ENCODE assay signal across 17 mouse cellular contexts in the genomic region with DNA sequence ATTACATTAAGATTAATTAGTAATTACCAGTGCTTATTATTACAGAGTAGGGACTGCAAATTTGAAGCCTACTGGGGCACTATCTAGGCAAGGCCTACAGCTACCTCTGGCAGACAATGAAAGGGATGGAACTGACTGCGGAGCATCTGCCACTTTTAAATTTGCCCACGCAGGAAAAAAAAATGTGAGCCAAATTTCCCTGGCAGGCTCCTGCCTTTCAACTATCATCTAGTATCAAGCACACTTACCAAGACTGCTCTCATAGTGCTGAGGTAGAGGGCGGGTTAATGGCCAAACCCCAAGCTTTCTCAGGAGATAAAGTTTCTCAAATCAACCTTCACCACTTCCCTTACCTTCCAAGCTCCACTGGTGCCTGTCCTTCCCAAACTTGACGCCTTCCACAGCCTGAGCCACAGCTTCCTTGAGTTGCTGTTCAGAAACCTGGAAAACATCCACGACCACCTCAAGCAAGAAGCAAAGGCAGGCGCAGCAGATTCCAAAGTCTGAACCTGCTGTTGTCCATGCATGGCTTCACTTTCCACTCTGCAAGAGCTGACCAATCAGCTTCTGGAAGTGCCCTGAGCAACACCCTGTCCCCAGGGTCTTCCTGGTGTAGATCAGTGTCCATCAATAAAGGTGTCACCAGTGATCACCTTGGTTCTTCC. TPM values are rescaled to one million over a fixed set of nuclear protein-coding genes. Genes with fewer than 3 reads are reported as not detected.
A peak's percentile ranks its signal among the peaks of the same experiment; 100 is the strongest.
DNase-seq lines count a peak whose midpoint lies in the region; ATAC-seq and TF ChIP-seq lines count a peak whose summit lies in the region.
"Had no signal": no experiment of that assay in that cellular context is flagged by ENCODE, and none has a peak within 500 bp of the region (broad histone marks: within the 10 kb centered on the region; RNA-seq: fewer than 3 reads in every experiment).

No protein-coding gene starts in this region.

- H3K4me3 ChIP-seq in heart, embryonic 11.5 days (ENCODE audit: low read depth, low read length): no peak overlapping the region
- H3K4me3 ChIP-seq in lung, postnatal 0 days (ENCODE audit: low read depth, low read length): no peak overlapping the region
- H3K4me3 ChIP-seq: heart, embryonic 13.5 days; limb, embryonic 10.5 days; liver, embryonic 13.5 days; neural tube, embryonic 15.5 days had no signal

- H3K27me3 ChIP-seq in heart, embryonic 11.5 days (ENCODE audit: control insufficient read depth, insufficient read depth, low read length): no peaks in the 10 kb centered on the region
- no peaks in the 10 kb centered on the region for H3K27me3 ChIP-seq in lung, postnatal 0 days (replicated peaks; ENCODE audit: insufficient read depth, low read length)
- H3K27me3 ChIP-seq: heart, embryonic 13.5 days; liver, embryonic 13.5 days; neural tube, embryonic 15.5 days had no signal

- no peak for TF ChIP-seq EP300 in lung, postnatal 0 days (IDR thresholded peaks at IDR 0.05)

- no peak for TF ChIP-seq CTCF in lung, postnatal 0 days (IDR thresholded peaks at IDR 0.05)

- no peaks in the 10 kb centered on the region for H3K4me1 ChIP-seq in heart, embryonic 11.5 days (ENCODE audit: control insufficient read depth, insufficient read depth, low read length)
- no peaks in the 10 kb centered on the region for H3K4me1 ChIP-seq in lung, postnatal 0 days (ENCODE audit: insufficient read depth, low read depth, low read length)
- H3K4me1 ChIP-seq: heart, embryonic 13.5 days; limb, embryonic 10.5 days; liver, embryonic 13.5 days; neural tube, embryonic 15.5 days had no signal

- H3K27ac ChIP-seq in heart, embryonic 11.5 days (ENCODE audit: low read depth, low read length): no peak overlapping the region
- no peak overlapping the region for H3K27ac ChIP-seq in lung, postnatal 0 days (ENCODE audit: low read length)
- H3K27ac ChIP-seq: heart, embryonic 13.5 days; hindbrain, embryonic 14.5 days; limb, embryonic 10.5 days; liver, embryonic 13.5 days; neural tube, embryonic 15.5 days had no signal

- H3K9ac ChIP-seq in heart, embryonic 11.5 days (ENCODE audit: low read depth, low read length): no peak overlapping the region
- H3K9ac ChIP-seq in lung, postnatal 0 days (replicated peaks; ENCODE audit: low read depth): no peak overlapping the region
- H3K9ac ChIP-seq: heart, embryonic 13.5 days; hindbrain, embryonic 14.5 days; liver, embryonic 13.5 days; neural tube, embryonic 15.5 days had no signal

- 76% methylated on average over 6 of the region's 6 CpGs for WGBS in heart, embryonic 11.5 days (ENCODE audit: insufficient replicate concordance)
- 87% methylated on average over 6 of the region's 6 CpGs for WGBS in lung, postnatal 0 days

- H3K9me3 ChIP-seq in heart, embryonic 11.5 days (replicated peaks; ENCODE audit: control insufficient read depth, low read length): no peaks in the 10 kb centered on the region
- H3K9me3 ChIP-seq in lung, postnatal 0 days (ENCODE audit: low read length): no peaks in the 10 kb centered on the region
- H3K9me3 ChIP-seq: heart, embryonic 13.5 days; limb, embryonic 10.5 days; liver, embryonic 13.5 days; neural tube, embryonic 15.5 days had no signal

- intact Hi-C loops in left cerebral cortex, postnatal 14 days (cut with DNase I): no loop called here
- intact Hi-C loops in left cerebral cortex, postnatal 10 days (cut with DNase I): loop anchor here (10.0 kb wide), 2 partner anchors 142 to 422 kb away; partner anchors contain the start of gene Cemip

- no peak overlapping the region for H3K4me2 ChIP-seq in heart, embryonic 11.5 days
- no peak overlapping the region for H3K4me2 ChIP-seq in lung, postnatal 0 days (replicated peaks; ENCODE audit: low read depth, low read length)
- H3K4me2 ChIP-seq: heart, embryonic 13.5 days; hindbrain, embryonic 14.5 days; liver, embryonic 13.5 days; neural tube, embryonic 15.5 days had no signal

- peak; percentile 25 to 38 for DNase-seq in left cerebral cortex, postnatal 14 days (ENCODE audit: low spot score in 2 of 2)
- DNase-seq in left cerebral cortex, postnatal 10 days (ENCODE audit: extremely low spot score in 1 of 2, low spot score in 2 of 2): no peak
- peak; percentile 63 for DNase-seq in cerebellum, adult 9-11 months
- peak; percentile 34 to 69 for DNase-seq in kidney, postnatal 25 days
- no peak for DNase-seq in lung, postnatal 0 days (ENCODE audit: low spot score)
- no peak for DNase-seq in gastrocnemius, postnatal 25 days
- DNase-seq: gastrocnemius, postnatal 14 days; liver, embryonic 13.5 days; lung, postnatal 10 days had no signal

- no peaks in the 10 kb centered on the region for H3K36me3 ChIP-seq in heart, embryonic 11.5 days (ENCODE audit: control insufficient read depth, insufficient read depth, low read length)
- no peaks in the 10 kb centered on the region for H3K36me3 ChIP-seq in lung, postnatal 0 days (ENCODE audit: insufficient read depth, low read length)
- H3K36me3 ChIP-seq: heart, embryonic 13.5 days; limb, embryonic 10.5 days; liver, embryonic 13.5 days; neural tube, embryonic 15.5 days had no signal

- no peak for ATAC-seq in heart, embryonic 11.5 days (replicated peaks; ENCODE audit: insufficient number of reproducible peaks, low FRiP score, low TSS enrichment)
- no peak for ATAC-seq in lung, postnatal 0 days
- ATAC-seq: CD4-positive, CD25-positive, alpha-beta regulatory T cell, adult 4 months; forebrain, embryonic 16.5 days; intestine, postnatal 0 days had no signal

RNA-seq across cellular contexts. Expression of gene Stard5, which starts 31.1 kb away (rescaled TPM):
- total RNA-seq in left cerebral cortex, postnatal 14 days (2021): 10 to 100 TPM in 1 of 2 experiments, 1 to 10 TPM in 1; 7.3 to 10.4 TPM
- total RNA-seq in left cerebral cortex, postnatal 10 days (2021): 1 to 10 TPM; 7.6 to 8.2 TPM
- 30.0 and 33.5 TPM in 2 replicates for polyA plus RNA-seq in heart, embryonic 11.5 days (2014; fragmentation: Nextera tagmentation; extraction: Ambion mirVana)
- 12.9 and 13.4 TPM in 2 replicates for polyA plus RNA-seq in lung, postnatal 0 days (2015; fragmentation: Nextera tagmentation; extraction: Ambion mirVana)
- 1 to 10 TPM; 4.7 to 5.3 TPM for total RNA-seq in gastrocnemius, postnatal 25 days (2021)

Comparison
In these comparisons a context has a peak if more than half of its experiments do, and no peak if none do; other contexts are left out.
1. DNase-seq: peak in left cerebral cortex, postnatal 14 days (2 of 2), cerebellum, adult 9-11 months (single experiment) and kidney, postnatal 25 days (2 of 2); none in left cerebral cortex, postnatal 10 days (0 of 2), lung, postnatal 0 days (single experiment) and gastrocnemius, postnatal 25 days (single experiment).